Mouse (Mus musculus): Measurements from ENCODE around the gene F11.

Gene F11

DNA sequence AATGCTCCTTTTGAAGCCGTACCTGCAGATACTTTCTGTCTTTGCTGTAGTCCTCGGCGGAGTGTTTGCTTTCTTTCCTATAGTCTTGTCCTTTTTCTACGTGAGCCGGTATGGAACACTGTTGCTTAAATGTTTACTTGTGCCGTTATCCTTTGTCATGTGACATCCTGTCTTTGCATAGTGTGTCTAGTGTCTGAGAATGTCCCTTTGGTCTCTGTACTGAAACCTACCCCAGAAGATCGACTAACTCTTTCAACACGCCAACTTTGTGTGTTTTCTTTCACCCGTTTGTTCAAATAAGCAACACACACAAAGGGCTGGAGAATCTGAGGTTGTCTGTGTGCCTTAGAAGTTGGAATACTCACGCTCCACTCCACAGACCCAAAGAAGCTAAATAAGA lies at the start of gene F11:
Gene F11 (minus strand): TSS at position 112 of the 400 bp plus-strand sequence.
- in situ Hi-C loops (cut with MboI, MseI) = no loop called here

DNA sequence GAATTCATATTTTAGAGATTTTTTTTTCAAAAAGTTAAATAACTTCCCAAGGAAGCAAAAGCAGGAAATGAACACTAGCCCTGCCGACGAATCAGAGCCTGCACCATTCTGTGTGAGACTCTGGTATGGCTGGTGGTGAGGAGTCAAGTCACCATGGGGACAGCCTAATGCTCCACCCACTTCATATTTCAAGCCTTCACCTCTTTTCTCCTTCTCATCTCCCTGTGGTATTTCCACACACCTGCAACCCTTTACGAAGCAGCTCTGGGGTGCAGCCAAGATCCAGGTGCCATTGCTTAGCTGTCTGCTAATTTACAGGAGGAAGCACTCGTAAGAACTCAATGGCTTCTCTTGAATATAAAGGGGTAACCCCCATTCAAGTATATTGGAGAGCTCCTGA lies 49.1 kb upstream of the F11 start:
- in situ Hi-C loops (cut with MboI, MseI) = no loop called here

DNA sequence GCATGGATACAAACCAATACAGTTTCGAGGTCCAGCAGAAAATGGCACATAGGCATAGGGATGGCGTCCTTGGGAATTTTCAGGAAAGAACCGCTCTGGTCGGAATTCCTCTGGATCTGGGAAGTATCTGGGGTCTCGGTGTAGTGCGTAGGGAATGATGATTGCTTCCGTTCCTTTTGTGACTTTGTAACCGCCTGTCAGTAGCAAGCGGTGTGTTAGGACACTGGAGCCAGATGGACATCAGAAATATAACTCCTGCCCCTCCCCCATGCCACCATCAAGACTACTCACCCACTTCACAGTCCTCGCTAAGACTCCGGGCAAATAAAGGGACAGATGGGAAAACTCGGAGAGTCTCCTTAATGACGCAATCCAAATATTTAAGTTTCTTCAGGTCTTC lies 46.5 kb upstream of the F11 start, which contains the start of gene Gm45753:
Gene Gm45753 (minus strand): TSS at position 101 of the 400 bp plus-strand sequence.
- in situ Hi-C loops (cut with MboI, MseI) = no loop called here

DNA sequence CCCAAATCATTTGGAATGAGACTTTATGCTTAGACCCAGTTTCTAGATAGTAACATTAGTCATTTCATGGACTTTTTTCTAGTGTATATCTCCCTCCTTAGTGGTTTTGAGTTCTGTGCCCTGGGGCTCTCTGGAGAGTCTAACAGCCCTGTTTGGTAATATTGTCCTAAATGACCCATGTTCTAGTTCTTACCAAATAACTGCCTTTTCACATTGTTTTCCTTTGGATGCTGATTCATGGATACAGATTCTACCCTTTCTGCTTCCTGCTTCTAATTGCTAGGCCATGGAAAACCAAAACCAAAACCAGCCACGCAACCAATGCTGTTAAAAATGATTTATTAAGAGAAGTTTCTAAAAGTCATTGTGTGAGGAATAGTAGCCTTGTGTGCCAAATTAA lies 43.6 kb upstream of the F11 start:
- in situ Hi-C loops (cut with MboI, MseI) = no loop called here

DNA sequence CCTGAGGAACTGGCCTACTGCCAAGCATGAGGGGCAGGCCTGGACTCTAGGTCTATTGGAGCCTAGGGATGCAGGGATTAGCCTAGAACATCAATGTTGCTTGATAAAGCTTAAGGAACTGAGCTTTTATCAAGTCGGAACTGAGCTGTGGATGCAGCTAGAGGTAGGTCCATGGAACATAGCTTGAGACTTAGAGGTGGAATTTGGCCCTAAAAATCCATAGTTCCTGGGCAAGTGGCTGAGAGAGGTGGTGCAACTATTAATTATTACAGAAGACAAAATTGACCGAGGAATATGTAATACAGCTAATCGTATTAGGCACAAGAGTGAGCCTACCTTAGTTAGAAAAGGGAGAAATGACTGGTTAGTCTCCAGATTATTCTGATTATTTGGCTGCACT lies 42.5 kb upstream of the F11 start:
- in situ Hi-C loops (cut with MboI, MseI) = no loop called here

DNA sequence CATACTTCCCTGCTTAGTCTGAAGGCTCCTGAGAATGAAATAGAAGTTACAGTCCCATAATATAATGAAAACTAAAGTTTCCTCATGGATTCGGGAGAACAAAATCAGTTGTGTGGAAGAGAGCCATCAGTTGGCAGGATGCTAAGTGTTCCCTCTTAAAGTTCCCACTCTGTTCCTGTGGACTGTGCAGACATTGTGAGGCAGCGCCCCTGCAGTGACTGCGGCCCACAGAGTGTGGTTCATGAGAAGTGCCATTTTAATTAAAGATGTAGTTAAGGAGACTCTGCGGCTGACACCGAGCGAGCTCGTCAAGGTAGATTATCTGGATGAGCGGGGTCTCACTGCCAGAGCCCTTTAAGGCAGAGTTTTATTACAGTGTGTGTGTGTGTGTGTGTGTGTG lies 40.6 kb upstream of the F11 start:
- in situ Hi-C loops (cut with MboI, MseI) = no loop called here

DNA sequence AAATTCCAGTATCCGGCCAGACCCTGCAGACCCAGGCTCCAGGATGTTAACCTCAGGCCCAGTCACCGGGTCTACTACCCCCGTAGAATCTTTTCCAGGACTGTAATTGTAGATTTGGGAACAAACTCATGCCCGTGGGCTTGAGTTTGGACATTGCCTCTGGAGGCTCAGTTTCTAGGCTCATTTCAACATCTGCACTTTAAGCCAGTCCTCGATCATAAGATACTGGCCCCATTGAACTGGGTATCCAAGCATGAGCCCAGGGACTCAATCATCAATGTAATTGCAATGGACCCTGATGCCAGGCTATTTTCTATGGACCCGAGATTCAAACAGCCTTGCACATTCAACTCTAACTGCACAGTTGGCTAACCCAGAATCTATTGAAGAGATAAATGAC lies 33.4 kb upstream of the F11 start:
- in situ Hi-C loops (cut with MboI, MseI) = no loop called here

DNA sequence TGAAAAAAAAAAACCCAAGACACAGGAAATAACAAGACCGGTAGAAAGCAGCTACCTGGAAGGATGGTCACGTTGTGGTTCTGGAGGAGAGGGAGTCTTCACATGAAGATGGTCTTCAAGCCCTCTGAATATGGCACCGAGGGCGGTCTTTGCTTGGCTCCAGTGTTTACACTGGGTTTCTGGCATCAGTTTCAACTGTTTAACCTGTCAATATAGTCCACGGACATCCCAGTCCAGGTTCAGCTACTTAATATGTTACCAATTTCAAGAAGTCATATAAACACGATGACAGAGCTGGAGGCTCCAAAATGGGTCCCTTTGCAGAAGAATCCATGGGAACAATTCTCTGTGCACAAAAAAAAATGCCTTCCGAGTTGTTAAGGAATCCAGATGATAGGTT lies 32.9 kb upstream of the F11 start, which contains the start of gene Klkb1:
Gene Klkb1 (minus strand): TSS at position 173 of the 400 bp plus-strand sequence.
- in situ Hi-C loops (cut with MboI, MseI) = no loop called here

DNA sequence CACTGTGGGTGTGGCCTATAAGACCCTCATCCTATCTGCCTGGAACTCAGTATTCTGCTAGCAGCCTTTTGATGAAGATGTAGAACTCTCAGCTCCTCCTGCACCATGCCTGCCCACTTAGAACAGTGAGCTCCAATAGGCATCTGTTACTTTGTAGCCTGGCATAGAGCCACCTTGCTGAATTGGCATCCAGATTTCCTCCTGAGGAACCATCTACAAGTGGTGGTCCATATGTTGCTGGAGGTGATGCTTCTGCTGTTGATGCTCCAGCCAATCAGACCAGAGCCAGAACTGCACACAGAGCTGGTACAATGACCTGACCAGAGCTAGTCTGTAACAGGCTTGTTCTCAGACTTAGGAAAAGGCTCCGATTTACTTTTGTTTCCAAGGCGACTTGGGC lies 30.0 kb upstream of the F11 start:
- in situ Hi-C loops (cut with MboI, MseI) = no loop called here

DNA sequence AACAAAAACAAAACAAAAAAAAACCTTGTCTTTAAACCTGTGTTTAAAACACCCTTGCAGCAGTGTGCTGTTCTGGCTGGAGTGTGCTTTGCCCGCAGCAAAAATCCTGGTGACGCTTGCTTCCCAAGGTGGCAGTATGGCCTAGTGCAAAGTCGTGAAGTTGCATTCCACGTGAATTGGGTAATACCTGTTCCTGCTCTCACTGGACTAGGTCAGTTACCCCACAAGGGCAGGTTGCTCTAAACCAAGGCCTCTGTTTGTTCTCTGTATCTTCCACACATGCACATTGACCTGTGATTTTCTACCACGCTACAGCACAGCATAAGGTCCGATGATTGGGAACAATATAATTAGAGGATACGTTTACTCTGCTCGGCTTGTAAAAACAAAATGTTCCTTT lies 19.8 kb upstream of the F11 start:
- in situ Hi-C loops (cut with MboI, MseI) = no loop called here

DNA sequence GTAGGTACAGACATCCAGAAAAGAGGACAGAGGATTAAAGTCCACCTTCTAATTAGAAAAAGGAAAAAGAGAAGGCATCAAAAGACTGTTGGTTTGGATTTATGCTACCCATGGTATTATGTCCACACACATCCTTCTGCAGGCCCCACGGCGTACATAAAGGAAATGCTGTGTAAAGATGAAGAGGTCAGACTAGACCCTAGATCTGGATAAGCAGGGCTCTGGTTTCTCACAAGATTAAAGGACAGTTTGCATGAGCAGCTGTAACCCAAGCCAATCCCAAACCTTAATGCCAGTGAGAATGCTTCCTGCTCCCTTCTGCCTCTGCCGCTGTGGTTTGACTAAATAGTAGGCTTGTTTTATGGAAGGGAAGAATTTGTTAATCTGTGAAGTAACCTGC lies 15.6 kb upstream of the F11 start:
- in situ Hi-C loops (cut with MboI, MseI) = no loop called here

DNA sequence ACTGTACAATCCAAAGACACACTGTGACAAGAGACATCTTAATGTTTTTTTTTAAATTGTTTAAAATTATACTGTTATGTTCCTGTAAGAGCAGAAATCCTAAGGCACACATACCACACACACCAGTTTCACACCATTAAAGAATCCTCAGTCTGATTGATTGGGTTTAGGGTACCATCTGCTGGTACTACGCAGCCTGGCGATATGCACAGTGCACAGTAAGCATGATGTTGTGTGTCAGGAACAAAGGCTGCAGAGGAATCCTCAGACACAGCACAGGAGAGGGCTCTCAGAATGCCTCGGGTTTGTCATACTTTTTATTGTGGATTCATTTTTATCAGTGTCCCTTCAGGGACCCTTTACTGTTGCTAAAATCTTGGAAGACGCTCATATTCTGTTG lies 12.5 kb upstream of the F11 start:
- in situ Hi-C loops (cut with MboI, MseI) = no loop called here

DNA sequence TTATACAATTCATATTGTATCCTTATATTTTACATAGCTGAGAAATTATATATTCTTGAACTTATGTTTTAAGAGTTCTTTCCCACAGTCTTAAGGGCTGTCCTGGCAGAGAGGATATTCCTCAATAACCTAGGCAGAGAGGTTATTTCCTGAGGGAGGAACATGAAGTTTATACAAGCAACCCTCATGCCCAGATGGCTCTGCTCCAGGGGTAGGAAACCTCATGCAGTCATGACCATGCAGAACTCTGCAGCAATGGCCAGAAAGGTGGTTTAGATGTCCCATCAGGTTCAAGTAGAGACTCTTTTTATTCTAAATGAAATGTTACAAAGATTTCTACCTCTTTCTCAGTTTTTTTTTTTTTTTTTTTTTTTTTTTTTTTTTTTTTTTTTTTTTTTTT lies 7.2 kb upstream of the F11 start:
- in situ Hi-C loops (cut with MboI, MseI) = no loop called here

DNA sequence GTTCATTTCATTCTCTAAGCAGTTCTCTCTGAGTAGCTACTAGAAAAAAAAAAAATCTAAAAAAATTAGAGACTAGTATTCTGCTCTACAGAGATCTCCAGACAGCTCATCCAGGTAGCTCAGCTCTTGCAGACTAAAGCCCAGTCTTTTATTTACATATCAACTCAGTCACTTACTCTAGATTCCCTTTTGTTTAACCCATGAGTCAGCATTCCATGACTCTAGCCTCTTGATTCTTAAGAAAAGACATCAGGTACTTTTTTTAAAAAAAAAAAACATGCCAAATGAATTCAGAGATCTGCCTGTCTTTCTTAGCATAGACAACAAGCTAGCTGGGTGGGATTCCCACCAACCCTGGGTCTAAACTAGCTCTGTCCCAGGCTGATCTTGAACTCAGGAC lies 6.7 kb upstream of the F11 start:
- in situ Hi-C loops (cut with MboI, MseI) = no loop called here

DNA sequence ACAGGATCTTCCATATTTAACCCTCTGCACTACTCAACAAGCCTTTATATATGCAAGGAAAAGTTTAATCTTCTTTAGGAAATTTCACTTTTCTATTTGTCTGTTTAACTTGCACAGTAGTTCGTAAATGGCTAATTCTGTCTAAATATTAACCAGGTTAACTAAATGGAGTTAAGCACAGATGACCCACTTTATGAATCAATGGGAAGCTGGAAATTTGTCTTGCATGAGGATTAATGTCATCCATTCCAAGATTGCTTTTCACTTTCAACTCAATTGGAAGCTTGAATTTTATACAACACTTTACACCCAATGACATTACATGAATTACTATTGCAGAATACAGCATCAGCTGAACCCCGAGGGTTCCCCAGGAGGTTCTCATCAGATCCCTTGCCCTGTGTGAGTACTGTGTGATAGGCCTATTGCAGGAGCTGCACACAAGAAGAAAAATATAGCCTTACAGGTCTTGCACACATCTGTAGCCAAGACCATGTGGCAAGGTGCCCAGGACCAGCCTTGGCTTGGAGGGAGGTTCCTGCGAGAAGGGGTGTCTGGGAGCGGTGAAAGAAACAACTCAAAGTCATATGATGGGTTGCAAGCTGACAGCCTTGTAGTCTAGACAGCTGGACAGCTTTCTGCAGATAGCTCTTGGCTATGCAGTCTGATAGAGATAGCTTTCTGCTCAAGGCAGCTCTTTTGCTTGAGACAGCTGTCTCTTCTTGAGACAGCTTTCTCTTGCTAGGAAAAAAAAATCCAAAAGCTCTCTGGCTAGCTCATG lies 6.0 kb upstream of the F11 start:
- in situ Hi-C loops (cut with MboI, MseI) = no loop called here

DNA sequence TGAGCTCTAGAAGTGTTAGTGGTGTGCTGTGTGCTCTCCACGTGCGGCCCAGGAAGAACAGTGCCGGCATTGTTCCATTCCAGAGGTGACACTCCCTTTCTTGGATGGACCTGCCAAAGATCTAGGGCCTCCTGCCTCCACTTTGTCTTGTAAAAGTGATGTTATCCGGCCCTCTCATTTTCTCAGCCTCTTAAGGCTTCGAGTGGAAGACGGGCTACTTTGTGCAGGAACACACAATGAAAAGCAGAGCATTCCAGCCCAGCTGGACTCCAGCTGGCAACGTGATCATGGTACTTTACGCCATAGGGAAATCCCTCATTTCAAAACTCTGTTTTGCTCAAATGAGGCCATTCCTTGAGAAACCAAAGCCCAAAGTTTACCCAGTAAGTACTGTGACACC lies 5.2 kb upstream of the F11 start:
- in situ Hi-C loops (cut with MboI, MseI) = no loop called here

DNA sequence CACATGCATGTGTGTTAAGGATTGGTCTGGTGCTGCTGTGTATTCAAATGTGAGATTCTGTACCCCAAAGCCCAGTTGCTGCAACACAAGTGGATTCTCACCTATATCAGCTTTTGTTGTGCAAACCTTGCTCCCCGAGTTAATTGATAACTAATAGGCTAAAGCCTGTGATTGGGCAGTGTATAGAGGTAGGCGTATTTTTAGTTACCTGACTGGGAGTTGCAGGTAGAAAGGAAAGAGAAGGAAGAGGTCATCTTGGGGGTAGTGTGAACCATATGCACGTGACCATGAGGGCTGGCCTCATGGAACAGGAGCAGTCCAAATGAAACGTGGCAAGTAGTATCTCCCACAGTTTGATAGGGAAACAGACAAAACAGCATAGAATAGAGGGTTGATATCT lies 3.1 kb upstream of the F11 start:
- in situ Hi-C loops (cut with MboI, MseI) = no loop called here

DNA sequence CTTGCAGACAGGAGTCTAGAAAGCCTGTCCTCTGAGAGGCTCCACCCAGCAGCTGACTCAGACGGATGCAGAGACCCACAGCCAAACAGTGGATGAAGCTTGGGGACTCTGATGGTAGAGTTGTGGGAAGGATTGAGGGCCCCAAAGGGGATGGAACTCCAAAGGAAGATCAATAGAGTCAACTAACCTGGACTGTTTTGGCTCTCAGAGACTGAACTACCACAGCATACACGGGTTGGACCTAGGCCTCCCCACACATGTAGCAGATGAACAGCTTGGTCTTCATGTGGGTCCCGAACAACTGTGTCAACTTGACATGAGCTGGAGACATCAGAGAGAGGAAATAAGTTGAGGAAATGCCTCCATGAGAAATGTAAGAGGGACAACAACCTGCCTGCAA lies 1.0 kb upstream of the F11 start:
- in situ Hi-C loops (cut with MboI, MseI) = no loop called here

DNA sequence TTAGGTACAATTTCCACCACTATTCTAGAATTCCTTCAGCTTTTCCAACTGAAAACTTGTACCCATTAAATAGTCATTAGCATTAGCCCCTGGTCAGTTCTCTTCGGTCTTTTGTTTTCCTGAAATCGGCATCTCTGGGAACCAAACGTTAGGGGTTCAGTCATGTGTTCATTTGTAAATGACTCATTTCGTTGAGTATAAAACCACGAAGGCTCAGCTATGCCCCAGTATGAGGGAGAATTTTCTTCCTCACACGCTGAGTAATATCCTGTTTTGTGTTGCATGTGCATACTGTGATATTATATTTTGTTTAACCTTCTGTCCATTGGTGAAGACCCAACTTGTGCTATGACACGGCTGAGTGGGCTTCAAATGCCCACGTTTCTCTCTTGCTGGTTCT lies 3.4 kb downstream of the F11 start:
- in situ Hi-C loops (cut with MboI, MseI) = loop anchor here (10.0 kb wide), 1 partner anchor 276 kb away; no protein-coding TSS in a partner anchor

DNA sequence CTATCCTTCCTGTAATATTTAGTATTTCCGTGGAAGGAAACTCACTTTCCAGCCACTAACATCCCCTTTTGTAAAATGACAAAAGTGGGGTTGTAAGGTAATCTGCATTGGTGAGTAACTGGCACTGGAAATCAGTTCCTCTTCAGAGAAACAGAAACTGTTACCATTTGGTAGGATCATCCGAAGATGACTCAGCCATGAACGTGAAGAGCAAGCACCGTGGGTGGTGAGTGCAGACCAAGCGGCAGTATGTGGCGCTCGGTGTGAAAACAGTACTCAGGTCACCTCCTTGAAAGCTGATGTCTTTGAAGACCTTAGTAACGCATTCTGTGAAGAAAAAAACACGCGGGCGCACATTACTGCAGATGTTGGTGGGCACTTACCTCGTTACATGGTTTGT lies 6.8 kb downstream of the F11 start:
- in situ Hi-C loops (cut with MboI, MseI) = loop anchor here (10.0 kb wide), 1 partner anchor 280 kb away; no protein-coding TSS in a partner anchor

DNA sequence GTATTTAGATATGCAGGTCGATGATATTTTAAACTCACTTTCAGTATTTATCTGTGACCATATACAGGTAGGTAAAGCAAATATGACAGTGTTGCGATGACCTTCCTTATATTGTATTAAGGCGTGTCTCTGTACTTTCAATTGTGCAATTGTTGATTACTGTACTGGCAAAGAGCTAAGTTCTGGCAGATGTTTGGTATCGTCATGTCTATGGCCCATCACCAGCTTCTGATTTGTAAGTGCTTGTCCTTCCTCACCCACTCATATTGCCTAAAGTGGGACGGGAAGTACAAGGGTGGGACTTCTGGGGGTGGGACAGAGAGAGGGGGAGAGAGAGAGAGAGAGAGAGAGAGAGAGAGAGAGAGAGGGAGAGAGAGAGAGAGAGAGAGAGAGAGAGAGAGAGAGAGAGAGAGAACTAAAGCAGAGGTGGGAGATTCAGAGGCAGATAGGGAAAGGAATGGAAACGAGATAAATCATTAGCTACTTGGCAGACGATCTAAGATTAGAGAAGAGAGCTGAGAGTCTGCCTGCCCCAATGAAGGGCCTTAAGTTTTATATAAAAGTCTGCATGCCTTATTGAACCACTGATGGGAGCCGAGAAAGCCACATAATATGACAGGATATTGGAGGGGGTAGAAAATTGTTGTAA lies 7.5 kb downstream of the F11 start:
- in situ Hi-C loops (cut with MboI, MseI) = loop anchor here (10.0 kb wide), 1 partner anchor 280 kb away; no protein-coding TSS in a partner anchor

DNA sequence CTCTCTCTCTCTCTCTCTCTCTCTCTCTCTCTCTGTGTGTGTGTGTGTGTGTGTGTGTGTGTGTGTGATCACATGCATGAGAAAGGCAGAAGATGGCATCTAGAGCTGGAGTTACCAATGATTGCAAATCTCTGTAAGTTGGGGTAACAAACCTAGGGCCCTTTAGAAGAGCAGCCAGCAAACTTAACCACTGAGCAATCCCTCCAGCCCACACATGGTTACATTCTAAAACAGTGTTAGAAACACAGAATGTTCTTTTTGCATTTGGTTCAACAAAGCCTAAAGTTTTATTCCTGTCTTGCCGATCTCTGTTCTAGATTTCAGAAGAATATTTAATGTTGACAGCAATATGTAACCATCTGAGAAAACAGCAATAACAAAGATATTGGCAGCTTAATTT lies 8.2 kb downstream of the F11 start:
- in situ Hi-C loops (cut with MboI, MseI) = loop anchor here (10.0 kb wide), 1 partner anchor 281 kb away; no protein-coding TSS in a partner anchor

DNA sequence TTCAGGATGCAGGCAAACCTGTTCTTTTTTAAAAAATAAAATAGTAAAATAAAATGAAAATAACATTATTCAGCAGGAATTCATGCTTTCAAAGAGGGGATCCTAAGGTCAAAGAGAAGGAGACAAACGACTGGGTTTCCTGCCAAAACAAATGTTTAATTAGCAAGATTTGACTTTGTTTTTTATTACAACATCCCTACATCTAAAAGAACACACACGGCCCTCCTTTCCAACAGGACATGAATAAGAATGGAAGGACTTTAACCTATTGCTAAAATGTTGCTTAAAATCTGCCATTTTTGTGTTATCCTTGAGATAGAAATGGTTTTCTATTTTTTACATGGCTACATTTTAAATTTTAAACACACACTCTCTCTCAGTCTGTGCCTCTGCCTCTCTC lies 8.7 kb downstream of the F11 start:
- in situ Hi-C loops (cut with MboI, MseI) = loop anchor here (10.0 kb wide), 1 partner anchor 282 kb away; no protein-coding TSS in a partner anchor
